Mouse (Mus musculus): Measurements from ENCODE around the gene 1700034I23Rik.
"Not testable (repeated sequence)": the region's sequence is repeated elsewhere in the genome, so short reads cannot be mapped to it uniquely, and the experiment has no call there.

The 1700034I23Rik gene

GRCm38 (mm10) chr3:40902443-40902842 lies at the start of gene 1700034I23Rik:
TSS of gene 1700034I23Rik (minus strand) at chr3:40902543.
- DNase-seq: not testable (repeated sequence)

GRCm38 (mm10) chr3:40951365-40951764 lies 49.0 kb upstream of the 1700034I23Rik start:
- peak; percentile 26 for DNase-seq

- DNase-seq: peak; percentile 83
These were observed 48.4 kb upstream of the 1700034I23Rik start for GRCm38 (mm10) chr3:40950601-40951201.

GRCm38 (mm10) chr3:40949903-40950600 lies 47.7 kb upstream of the 1700034I23Rik start:
- DNase-seq: no peak

- peak; percentile 100 for DNase-seq
These were observed 47.0 kb upstream of the 1700034I23Rik start, which contains the start of gene Larp1b for GRCm38 (mm10) chr3:40949170-40949902. TSS of gene Larp1b (plus strand) at chr3:40949828.

GRCm38 (mm10) chr3:40939019-40939418 lies 36.7 kb upstream of the 1700034I23Rik start:
- DNase-seq: no peak

- no peak for DNase-seq
These were observed 36.2 kb upstream of the 1700034I23Rik start for GRCm38 (mm10) chr3:40938592-40938991.

GRCm38 (mm10) chr3:40938189-40938588 lies 35.8 kb upstream of the 1700034I23Rik start:
- DNase-seq: no peak

- DNase-seq: not testable (repeated sequence)
These were observed 8.0 kb downstream of the 1700034I23Rik start for GRCm38 (mm10) chr3:40894336-40894735.

- peak; percentile 100 for DNase-seq
These were observed 8.5 kb downstream of the 1700034I23Rik start for GRCm38 (mm10) chr3:40893816-40894258.

GRCm38 (mm10) chr3:40853123-40853738 lies 49.1 kb downstream of the 1700034I23Rik start:
- DNase-seq: not testable (repeated sequence)

Data from kidney, adult 9 months (tissue).